Mouse (Mus musculus): ENCODE data around the gene Prkce. TPM values are rescaled to one million over a fixed set of nuclear protein-coding genes. Genes with fewer than 3 reads are reported as not detected.

Prkce gene
- polyA plus RNA-seq, 1 experiment from 2014 or later, result 5.0 TPM

DNA sequence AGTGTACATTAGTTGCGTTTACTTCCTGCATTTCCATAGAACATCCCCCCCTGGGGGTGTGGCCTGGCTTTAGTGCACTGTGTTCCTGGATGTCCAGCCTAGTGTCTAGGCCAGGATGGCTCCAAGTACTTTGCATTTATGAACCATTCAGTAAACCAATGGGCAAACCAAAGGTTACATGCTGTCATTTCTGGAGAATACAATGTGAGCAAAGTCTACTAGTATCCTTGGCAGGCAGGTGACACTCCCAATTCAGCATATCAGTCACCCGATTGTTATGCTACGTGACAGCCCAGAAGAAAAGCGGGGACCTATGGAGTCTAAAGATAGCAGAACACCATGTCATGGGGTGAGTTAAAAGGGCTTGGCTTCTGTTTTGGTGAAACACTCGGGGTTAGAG lies 271.2 kb downstream of the Prkce start:
- Histone ChIP-seq H3K4me3 (ENCODE audit: low read length) (no peak overlapping the region), H3K4me1 (ENCODE audit: control insufficient read depth, insufficient read depth, low read length) (peaks cover 8% of the 10 kb centered on the region; the same call in 1 of the 2 replicates), H3K4me2 (ENCODE audit: low read depth, low read length) (peak overlapping the region; percentile 12; the same call in 1 of the 2 replicates), H3K9me3 (ENCODE audit: control insufficient read depth, low read length) (no peaks in the 10 kb centered on the region), H3K27ac (ENCODE audit: low read length) (peak overlapping the region; percentile 81), H3K27me3 (replicated peaks; ENCODE audit: control insufficient read depth, insufficient read depth, low read length) (no peaks in the 10 kb centered on the region), H3K9ac (ENCODE audit: low read depth, low read length) (no peak overlapping the region), H3K36me3 (ENCODE audit: control insufficient read depth, insufficient read depth, low read length) (no peaks in the 10 kb centered on the region)
- WGBS, result 66% methylated on average over 5 of the region's 5 CpGs
- ATAC-seq, result peak; percentile 92

- H3K4me1 ChIP-seq (ENCODE audit: control insufficient read depth, insufficient read depth, low read length), result peaks cover 14% of the 10 kb centered on the region
- H3K27ac ChIP-seq (ENCODE audit: low read length), result no peak overlapping the region
- no peaks in the 10 kb centered on the region for H3K27me3 ChIP-seq (replicated peaks; ENCODE audit: control insufficient read depth, insufficient read depth, low read length)
- no peak overlapping the region for H3K4me2 ChIP-seq (ENCODE audit: low read depth, low read length)
- no peak for ATAC-seq
- H3K4me3 ChIP-seq (ENCODE audit: low read length), result no peak overlapping the region
- H3K9me3 ChIP-seq (ENCODE audit: control insufficient read depth, low read length), result no peaks in the 10 kb centered on the region
- H3K9ac ChIP-seq (ENCODE audit: low read depth, low read length), result no peak overlapping the region
- no peaks in the 10 kb centered on the region for H3K36me3 ChIP-seq (ENCODE audit: control insufficient read depth, insufficient read depth, low read length)
- 71% methylated on average over 7 of the region's 7 CpGs for WGBS
Observed at GRCm38 (mm10) chr17:86441098-86441497, 273.5 kb downstream of the Prkce start.

GRCm38 (mm10) chr17:86443886-86444285 lies 276.3 kb downstream of the Prkce start:
- Histone ChIP-seq H3K4me1 (ENCODE audit: control insufficient read depth, insufficient read depth, low read length) (peaks cover 7% of the 10 kb centered on the region), H3K4me3 (ENCODE audit: low read length) (no peak overlapping the region), H3K4me2 (ENCODE audit: low read depth, low read length) (no peak overlapping the region), H3K27me3 (replicated peaks; ENCODE audit: control insufficient read depth, insufficient read depth, low read length) (no peaks in the 10 kb centered on the region), H3K9me3 (ENCODE audit: control insufficient read depth, low read length) (no peaks in the 10 kb centered on the region), H3K9ac (ENCODE audit: low read depth, low read length) (no peak overlapping the region), H3K36me3 (ENCODE audit: control insufficient read depth, insufficient read depth, low read length) (no peaks in the 10 kb centered on the region), H3K27ac (ENCODE audit: low read length) (no peak overlapping the region)
- 63% methylated on average over 7 of the region's 7 CpGs for WGBS
- ATAC-seq, result no peak

DNA sequence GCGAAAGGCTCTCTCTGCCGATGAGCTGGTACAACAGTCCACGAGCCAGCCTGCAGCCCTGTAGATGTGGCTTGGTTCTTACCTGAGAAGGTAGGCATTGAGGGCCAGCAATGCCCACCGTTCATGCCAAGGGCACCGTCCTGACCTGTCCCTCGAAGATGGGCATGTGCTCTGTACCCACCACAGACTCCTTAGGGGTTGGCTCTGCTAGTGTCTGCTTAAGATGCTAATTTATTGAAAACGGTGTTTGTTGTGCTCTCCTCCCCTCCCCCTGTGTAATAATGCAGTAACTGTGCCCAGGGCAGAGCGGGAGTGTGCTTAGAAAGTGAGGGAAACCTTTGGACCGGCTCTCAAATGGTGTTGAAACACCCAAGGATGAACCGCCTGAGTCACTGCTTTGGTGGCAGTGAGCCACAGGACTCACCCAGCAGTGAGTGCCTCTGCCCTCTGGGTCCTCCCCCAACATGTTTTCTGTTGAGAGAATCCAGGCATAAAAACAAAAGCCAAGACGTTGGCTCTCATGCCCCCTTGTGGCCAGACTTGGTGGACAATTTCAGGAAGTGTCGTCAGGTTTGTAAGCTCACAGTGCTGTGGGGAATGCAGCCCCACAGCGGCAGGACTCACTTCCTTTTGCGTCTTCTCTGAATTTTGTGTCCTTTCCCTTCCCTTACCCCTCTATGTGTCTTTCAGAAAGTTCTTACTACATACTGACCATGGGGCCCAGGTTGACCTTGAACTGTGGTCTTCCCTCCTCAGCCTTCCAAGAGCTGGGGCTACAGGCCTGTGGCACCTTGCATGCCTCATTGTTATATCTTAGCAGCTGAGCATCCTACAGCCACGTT lies 277.2 kb downstream of the Prkce start:
- Histone ChIP-seq H3K9me3 (ENCODE audit: control insufficient read depth, low read length) (no peaks in the 10 kb centered on the region), H3K4me1 (ENCODE audit: control insufficient read depth, insufficient read depth, low read length) (peaks cover 7% of the 10 kb centered on the region), H3K27me3 (replicated peaks; ENCODE audit: control insufficient read depth, insufficient read depth, low read length) (no peaks in the 10 kb centered on the region), H3K9ac (ENCODE audit: low read depth, low read length) (0 out of 2 replicates have a peak overlapping the region, but pooled peaks have one; percentile 6), H3K27ac (ENCODE audit: low read length) (peak overlapping the region; percentile 52), H3K36me3 (ENCODE audit: control insufficient read depth, insufficient read depth, low read length) (no peaks in the 10 kb centered on the region), H3K4me2 (ENCODE audit: low read depth, low read length) (peak overlapping the region; percentile 7; the same call in 1 of the 2 replicates), H3K4me3 (ENCODE audit: low read length) (no peak overlapping the region)
- ATAC-seq, result peak; percentile 98
- 36% methylated on average over 15 of the region's 15 CpGs for WGBS

DNA sequence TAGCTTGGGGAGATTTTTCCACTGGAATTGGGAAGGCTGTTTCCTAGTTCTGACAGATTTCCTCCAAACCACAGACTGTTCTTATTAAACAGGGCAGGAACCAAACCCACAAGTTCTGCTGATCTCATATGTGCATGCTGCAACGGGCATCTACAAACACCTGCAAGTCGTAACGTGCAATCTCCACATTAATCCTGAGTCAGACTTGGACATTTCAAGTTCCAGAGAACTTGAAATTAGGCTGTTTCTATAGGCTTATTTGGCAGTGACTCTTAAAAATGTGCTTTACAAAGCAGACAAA lies 277.8 kb downstream of the Prkce start:
- 0 out of 2 replicates have a peak overlapping the region, but pooled peaks have one; percentile 3 for H3K4me2 ChIP-seq (ENCODE audit: low read depth, low read length)
- ATAC-seq, result no peak
- H3K4me1 ChIP-seq (ENCODE audit: control insufficient read depth, insufficient read depth, low read length), result peaks cover 7% of the 10 kb centered on the region
- no peaks in the 10 kb centered on the region for H3K9me3 ChIP-seq (ENCODE audit: control insufficient read depth, low read length)
- H3K9ac ChIP-seq (ENCODE audit: low read depth, low read length), result no peak overlapping the region
- H3K27me3 ChIP-seq (replicated peaks; ENCODE audit: control insufficient read depth, insufficient read depth, low read length), result no peaks in the 10 kb centered on the region
- 82% methylated on average over 3 of the region's 3 CpGs for WGBS
- no peak overlapping the region for H3K4me3 ChIP-seq (ENCODE audit: low read length)
- peak overlapping the region; percentile 52 for H3K27ac ChIP-seq (ENCODE audit: low read length)
- H3K36me3 ChIP-seq (ENCODE audit: control insufficient read depth, insufficient read depth, low read length), result no peaks in the 10 kb centered on the region

DNA sequence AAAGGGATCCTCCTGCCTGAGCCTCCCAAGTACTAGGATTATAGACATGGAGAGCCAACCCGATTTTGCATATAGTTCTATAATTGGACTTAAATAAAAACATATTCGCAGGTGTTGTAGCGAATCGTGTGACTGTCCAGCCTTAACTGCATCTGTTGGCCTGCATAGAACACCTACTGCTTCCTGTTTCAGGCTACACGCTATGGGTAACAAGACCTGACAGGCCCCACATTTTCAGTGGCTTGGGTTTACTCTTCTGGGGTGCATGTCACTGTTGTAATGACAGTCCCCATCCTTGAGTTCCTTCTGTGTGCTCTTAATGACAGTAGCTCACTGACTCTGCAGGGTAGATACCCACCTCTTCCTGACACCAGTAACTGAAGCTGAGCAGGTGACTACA lies 278.3 kb downstream of the Prkce start:
- no peak for ATAC-seq
- H3K27ac ChIP-seq (ENCODE audit: low read length), result no peak overlapping the region
- H3K4me2 ChIP-seq (ENCODE audit: low read depth, low read length), result no peak overlapping the region
- no peak overlapping the region for H3K4me3 ChIP-seq (ENCODE audit: low read length)
- no peak overlapping the region for H3K9ac ChIP-seq (ENCODE audit: low read depth, low read length)
- peaks cover 7% of the 10 kb centered on the region for H3K4me1 ChIP-seq (ENCODE audit: control insufficient read depth, insufficient read depth, low read length)
- H3K36me3 ChIP-seq (ENCODE audit: control insufficient read depth, insufficient read depth, low read length), result no peaks in the 10 kb centered on the region
- no peaks in the 10 kb centered on the region for H3K27me3 ChIP-seq (replicated peaks; ENCODE audit: control insufficient read depth, insufficient read depth, low read length)
- no peaks in the 10 kb centered on the region for H3K9me3 ChIP-seq (ENCODE audit: control insufficient read depth, low read length)
- 89% methylated on average over 5 of the region's 5 CpGs for WGBS

DNA sequence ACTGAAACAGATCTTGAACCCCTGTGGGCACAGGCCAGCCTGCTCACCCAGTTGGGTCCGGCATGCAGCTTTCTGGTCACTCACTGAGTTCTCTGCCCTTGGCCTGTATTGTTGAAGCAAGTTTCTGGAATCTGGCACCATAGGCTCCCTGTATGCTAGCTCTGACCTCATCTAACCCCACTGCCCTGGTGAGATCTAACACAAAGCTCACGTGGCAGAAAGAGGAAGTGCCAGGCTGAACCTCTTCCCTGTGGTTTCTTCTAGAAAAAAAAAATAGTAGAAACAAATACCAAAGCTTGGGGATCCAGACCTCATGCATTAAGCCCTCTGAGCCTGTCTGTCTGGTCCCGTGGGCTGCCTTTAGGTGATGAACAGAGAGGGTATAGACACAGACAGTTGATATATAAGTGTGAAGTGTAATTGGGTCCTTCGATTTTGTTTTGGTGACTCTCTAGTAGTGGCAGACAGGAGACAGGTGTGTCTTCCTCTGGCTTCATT lies 279.6 kb downstream of the Prkce start:
- no peak overlapping the region for H3K4me3 ChIP-seq (ENCODE audit: low read length)
- no peaks in the 10 kb centered on the region for H3K27me3 ChIP-seq (replicated peaks; ENCODE audit: control insufficient read depth, insufficient read depth, low read length)
- 78% methylated on average over 4 of the region's 4 CpGs for WGBS
- no peaks in the 10 kb centered on the region for H3K9me3 ChIP-seq (ENCODE audit: control insufficient read depth, low read length)
- H3K4me2 ChIP-seq (ENCODE audit: low read depth, low read length), result no peak overlapping the region
- no peaks in the 10 kb centered on the region for H3K36me3 ChIP-seq (ENCODE audit: control insufficient read depth, insufficient read depth, low read length)
- ATAC-seq, result no peak
- no peak overlapping the region for H3K9ac ChIP-seq (ENCODE audit: low read depth, low read length)
- H3K27ac ChIP-seq (ENCODE audit: low read length), result no peak overlapping the region
- peaks cover 7% of the 10 kb centered on the region for H3K4me1 ChIP-seq (ENCODE audit: control insufficient read depth, insufficient read depth, low read length)

DNA sequence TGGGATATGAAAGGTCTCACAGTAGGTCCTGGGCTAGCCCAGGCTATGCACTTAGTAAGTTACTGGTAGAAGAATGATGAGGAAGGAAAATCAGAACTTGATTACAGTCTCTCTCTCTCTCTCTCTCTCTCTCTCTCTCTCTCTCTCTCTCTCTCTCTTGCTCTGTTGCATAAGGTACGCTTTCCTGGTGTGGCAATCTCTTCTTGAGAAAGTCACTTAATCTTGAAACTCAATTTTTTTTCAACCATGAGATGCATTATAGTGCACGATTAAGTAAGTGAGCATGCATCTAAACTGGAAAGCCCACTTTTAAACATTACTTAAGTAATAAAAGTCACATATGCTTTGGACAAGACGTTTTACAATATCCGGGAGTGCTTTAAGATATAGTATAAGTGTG lies 285.3 kb downstream of the Prkce start:
- no peaks in the 10 kb centered on the region for H3K9me3 ChIP-seq (ENCODE audit: control insufficient read depth, low read length)
- no peak overlapping the region for H3K9ac ChIP-seq (ENCODE audit: low read depth, low read length)
- H3K4me3 ChIP-seq (ENCODE audit: low read length), result no peak overlapping the region
- H3K27me3 ChIP-seq (replicated peaks; ENCODE audit: control insufficient read depth, insufficient read depth, low read length), result no peaks in the 10 kb centered on the region
- no peak overlapping the region for H3K27ac ChIP-seq (ENCODE audit: low read length)
- no peak overlapping the region for H3K4me2 ChIP-seq (ENCODE audit: low read depth, low read length)
- WGBS, result 74% methylated on average over 4 of the region's 4 CpGs
- peaks cover 2% of the 10 kb centered on the region; the same call in 1 of the 2 replicates for H3K4me1 ChIP-seq (ENCODE audit: control insufficient read depth, insufficient read depth, low read length)
- no peak for ATAC-seq
- H3K36me3 ChIP-seq (ENCODE audit: control insufficient read depth, insufficient read depth, low read length), result no peaks in the 10 kb centered on the region

DNA sequence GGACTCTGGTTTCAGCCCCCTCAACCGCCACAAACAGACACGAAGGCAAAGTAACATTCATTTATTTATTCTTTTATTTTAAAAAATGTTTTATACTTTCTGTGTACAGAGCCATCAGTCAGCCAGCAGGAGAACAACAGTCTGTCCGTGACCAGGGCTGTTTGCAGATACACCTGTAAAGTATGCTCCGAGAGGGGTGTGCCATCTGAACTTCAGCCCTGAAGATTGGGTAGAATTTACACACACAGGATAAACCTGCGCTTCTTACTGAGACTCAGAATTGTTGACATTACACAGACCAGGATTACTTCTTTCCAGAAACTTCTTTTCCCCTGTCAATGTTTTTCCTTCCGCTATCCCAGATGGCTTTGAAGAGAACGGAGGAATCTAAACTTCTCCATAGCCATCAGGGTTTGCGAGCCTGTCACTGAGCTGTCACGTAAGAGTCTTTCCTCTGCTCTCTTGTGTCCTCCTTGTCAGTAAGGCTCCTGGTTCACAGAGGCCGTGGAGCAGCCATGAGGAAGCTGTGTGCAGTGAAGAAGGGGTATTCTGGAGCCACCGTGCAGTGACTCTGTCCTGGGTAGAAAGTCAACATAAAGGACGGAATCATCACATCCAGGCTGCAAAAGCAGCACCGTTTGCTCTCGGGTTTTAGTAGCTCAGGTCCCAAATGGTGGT lies 286.2 kb downstream of the Prkce start:
- ATAC-seq, result peak; percentile 90
- WGBS, result 61% methylated on average over 14 of the region's 14 CpGs
- peak overlapping the region; percentile 11; the same call in 1 of the 2 replicates for H3K4me2 ChIP-seq (ENCODE audit: low read depth, low read length)
- H3K4me3 ChIP-seq (ENCODE audit: low read length), result no peak overlapping the region
- H3K36me3 ChIP-seq (ENCODE audit: control insufficient read depth, insufficient read depth, low read length), result no peaks in the 10 kb centered on the region
- no peaks in the 10 kb centered on the region for H3K9me3 ChIP-seq (ENCODE audit: control insufficient read depth, low read length)
- no peak overlapping the region for H3K9ac ChIP-seq (ENCODE audit: low read depth, low read length)
- no peaks in the 10 kb centered on the region for H3K27me3 ChIP-seq (replicated peaks; ENCODE audit: control insufficient read depth, insufficient read depth, low read length)
- peaks cover 2% of the 10 kb centered on the region; the same call in 1 of the 2 replicates for H3K4me1 ChIP-seq (ENCODE audit: control insufficient read depth, insufficient read depth, low read length)
- peak overlapping the region; percentile 49 for H3K27ac ChIP-seq (ENCODE audit: low read length)
